Mouse (Mus musculus) thymus, postnatal 0 days (tissue): ENCODE data around the gene Nop2. TPM values are rescaled to one million over a fixed set of nuclear protein-coding genes. Genes with fewer than 3 reads are reported as not detected.

Experiments used
- DNase-seq: peaks from one replicate; pipeline ENCODE4 v3.0.0-alpha.2; 2015; ENCODE audit warnings: low spot score
- polyA plus RNA-seq: library from polyadenylated mRNA; unstranded; fragments of >200 nt; fragmentation: Nextera tagmentation; extraction: Ambion mirVana; gene quantifications from 2 replicates; pipeline ENCODE4 v1.2.1, GENCODE M21; 2015

Nop2 gene
- polyA plus RNA-seq, 1 experiment from 2014 or later, result 53.9 TPM

DNA sequence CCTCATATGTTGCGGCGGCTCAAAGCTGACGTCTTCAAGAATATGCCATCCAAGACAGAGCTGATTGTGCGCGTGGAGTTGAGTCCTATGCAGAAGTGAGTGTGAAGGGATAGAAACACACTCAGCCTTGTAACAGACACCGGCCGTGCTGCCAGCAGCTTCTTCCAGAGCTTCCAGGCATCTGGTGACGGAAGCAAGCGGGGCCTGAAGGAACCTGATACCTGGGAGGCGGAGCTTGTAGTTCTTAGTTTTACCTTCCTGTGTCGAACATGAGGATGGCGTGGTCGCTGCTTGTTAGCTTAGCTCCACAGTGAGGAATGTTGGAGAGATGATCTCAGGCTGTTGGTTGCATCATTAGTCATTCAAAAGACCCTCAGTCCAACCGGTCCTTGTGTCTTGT, 22.3 kb upstream of the Nop2 start:
- no peak for DNase-seq

DNA sequence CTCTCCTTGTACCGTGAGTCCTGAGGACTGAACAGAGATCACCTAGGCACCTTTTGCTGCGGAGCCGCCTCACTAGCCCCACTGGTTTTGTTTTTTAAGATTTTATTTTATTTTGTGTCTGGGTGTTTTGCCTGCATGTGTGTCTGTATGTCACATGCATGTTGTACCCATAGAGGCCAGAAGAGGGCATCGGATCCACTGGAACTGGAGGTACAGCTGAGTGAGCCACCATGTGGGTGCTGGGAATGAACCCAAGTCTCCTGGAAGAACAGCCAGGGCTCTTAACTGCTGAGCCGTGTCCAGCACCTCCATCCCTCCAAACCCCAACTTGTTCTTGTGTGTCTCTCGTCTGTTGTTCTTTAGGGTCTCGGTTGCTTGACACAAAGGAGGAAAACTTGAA, 20.8 kb upstream of the Nop2 start:
- peak; percentile 41 for DNase-seq

DNA sequence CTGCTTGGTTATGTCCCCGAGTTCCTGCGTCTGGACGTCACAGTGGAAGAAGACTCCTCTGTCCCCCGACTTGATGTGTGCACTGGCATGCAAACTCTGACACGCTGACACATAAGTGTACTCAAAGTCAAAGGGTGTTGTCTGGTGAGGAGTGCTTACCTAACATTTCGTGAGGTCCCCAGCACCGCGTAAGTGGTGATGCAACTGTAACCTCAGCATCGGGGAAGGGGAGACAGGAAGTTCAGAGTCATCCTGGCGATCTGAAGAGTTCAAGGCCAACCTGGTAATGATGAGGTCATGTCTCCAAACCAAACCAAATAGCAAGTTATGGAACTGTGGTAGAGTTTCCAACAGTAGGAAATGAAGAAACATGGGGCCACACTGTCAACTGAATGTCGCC, 19.2 kb upstream of the Nop2 start:
- no peak for DNase-seq

GRCm38 (mm10) chr6:125119387-125119786, 12.3 kb upstream of the Nop2 start:
- DNase-seq, result no peak

DNA sequence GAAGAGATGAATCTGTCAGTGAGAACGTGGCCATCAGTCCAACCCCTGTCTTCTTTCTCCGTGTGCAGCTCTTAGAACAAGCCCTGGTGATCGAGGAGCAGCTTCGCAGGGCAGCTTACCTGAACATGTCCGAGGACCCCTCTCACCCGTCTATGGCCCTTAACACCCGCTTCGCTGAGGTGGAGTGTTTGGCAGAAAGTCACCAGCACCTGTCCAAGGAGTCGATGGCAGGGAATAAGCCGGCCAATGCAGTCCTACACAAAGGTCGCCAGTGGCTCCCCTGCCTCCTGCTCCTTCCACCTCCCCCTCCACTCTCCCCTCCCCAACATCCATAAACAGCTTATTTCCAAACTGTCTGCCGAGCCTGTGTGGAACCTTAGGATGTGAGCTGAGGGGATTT, 3.0 kb upstream of the Nop2 start:
- DNase-seq, result no peak

DNA sequence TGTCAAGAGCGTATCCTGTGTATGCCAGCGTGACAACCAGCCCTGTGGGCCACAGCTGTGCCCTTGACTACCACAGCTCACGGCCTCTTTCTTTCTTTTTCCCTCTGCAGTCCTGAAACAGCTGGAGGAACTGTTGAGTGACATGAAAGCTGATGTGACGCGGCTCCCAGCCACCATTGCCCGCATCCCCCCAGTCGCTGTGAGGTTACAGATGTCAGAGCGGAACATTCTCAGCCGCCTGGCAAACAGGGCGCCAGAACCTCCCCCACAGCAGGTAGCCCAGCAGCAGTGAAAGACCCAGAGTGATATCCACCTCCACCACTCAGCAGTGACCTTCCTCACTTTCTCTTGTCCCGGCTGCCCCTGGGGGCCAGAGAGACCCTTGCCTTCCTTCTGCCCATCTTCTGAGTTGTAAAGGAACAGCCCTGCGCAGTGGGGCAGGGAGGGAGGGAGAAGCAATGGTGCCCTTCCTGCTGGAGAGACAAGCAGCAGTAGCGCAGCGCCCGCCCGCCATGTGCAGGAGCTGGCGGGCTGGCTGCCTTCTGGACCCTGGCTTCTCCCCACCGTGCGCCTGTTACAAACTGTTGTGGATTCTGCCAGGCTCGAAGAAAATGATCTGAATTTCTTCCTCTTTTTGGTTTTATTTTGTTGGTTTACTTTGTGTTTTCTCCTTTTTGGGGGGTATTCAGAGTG, 1.9 kb upstream of the Nop2 start:
- DNase-seq, result peak; percentile 45

GRCm38 (mm10) chr6:125132470-125132869, 761 bp downstream of the Nop2 start:
- DNase-seq, result no peak

DNA sequence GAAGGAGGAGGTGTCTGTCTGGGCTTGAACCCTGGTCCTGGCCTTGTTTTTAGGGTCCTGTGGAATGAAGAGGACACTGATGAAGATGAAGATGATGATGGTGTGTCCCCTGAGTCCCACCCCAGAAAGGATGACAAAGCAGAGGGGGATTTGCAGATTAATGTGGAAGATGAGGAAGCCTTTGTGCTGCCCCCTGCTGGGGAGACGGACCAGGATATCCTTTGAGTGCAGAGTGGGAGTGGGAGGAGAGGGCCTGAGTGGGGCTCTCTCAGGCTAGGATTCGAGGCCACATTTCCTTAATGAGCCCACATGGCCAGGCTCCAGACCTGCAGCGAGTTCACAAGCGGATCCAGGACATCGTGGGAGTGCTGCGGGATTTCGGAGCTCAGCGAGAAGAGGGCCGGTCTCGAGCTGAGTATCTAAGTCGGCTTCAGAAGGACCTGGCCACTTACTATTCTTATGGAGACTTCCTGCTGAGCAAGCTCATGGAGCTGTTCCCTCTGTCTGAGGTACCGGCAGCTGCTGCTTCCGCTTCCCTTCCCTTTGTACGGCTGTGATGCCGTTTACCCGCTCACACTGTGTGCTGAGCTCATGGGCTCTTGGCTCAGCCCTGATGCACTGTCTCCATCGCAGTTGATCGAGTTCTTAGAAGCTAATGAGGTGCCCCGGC, 5.4 kb downstream of the Nop2 start:
- DNase-seq, result peak; percentile 58

GRCm38 (mm10) chr6:125139747-125140146, 8.0 kb downstream of the Nop2 start:
- DNase-seq, result no peak

DNA sequence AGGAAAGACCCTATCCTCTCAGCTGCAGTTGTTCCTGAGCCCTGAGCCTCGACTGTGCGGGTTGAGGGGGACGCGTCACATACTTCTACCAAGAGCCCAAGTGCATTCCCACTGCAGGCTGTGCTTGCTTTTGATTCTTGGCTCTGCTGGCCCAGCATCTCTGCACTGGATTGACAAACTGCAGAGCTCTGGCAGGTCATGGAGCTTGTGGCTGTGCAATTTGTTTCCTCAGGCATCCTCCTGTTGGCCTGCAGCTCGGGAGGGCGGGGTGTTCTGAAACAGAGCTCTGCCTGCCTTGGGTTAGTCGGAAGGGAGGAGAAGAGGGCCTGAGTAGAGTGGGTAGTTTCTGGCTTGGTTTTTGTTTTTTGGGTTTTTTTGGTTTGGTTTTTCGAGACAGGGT, 10.7 kb downstream of the Nop2 start:
- no peak for DNase-seq

GRCm38 (mm10) chr6:125143128-125143527, 11.4 kb downstream of the Nop2 start:
- DNase-seq, result no peak

- no peak for DNase-seq
Observed at GRCm38 (mm10) chr6:125143904-125144303, 12.2 kb downstream of the Nop2 start.

- DNase-seq, result peak; percentile 87
Observed at GRCm38 (mm10) chr6:125145001-125145400, 13.3 kb downstream of the Nop2 start, which contains the start of gene Iffo1. Gene Iffo1, plus strand, starts transcription at chr6:125145241.

- DNase-seq, result no peak
Observed at GRCm38 (mm10) chr6:125145479-125145951, 13.8 kb downstream of the Nop2 start.

DNA sequence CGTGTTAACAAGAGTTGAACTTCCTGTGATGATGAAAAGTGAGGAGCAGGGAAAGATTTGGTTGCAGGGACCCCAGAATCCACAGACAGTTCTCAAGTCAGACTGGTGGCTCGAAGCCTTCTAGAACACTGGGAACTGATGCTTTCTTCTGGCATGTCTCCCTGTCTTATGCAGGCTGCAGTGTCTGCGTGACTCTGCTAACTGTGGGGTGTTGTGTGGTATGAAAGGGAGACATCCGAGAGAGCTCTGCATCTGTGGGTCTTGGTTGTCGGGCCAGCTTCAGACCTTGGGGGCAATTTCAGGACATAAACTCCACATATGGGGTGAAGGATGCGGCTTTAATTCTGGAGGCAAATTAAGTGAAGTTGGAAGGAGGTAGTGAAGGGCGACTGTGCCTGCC, 14.4 kb downstream of the Nop2 start:
- no peak for DNase-seq

- DNase-seq, result no peak
Observed at GRCm38 (mm10) chr6:125146797-125147196, 15.1 kb downstream of the Nop2 start.

GRCm38 (mm10) chr6:125147329-125147728, 15.6 kb downstream of the Nop2 start:
- no peak for DNase-seq

DNA sequence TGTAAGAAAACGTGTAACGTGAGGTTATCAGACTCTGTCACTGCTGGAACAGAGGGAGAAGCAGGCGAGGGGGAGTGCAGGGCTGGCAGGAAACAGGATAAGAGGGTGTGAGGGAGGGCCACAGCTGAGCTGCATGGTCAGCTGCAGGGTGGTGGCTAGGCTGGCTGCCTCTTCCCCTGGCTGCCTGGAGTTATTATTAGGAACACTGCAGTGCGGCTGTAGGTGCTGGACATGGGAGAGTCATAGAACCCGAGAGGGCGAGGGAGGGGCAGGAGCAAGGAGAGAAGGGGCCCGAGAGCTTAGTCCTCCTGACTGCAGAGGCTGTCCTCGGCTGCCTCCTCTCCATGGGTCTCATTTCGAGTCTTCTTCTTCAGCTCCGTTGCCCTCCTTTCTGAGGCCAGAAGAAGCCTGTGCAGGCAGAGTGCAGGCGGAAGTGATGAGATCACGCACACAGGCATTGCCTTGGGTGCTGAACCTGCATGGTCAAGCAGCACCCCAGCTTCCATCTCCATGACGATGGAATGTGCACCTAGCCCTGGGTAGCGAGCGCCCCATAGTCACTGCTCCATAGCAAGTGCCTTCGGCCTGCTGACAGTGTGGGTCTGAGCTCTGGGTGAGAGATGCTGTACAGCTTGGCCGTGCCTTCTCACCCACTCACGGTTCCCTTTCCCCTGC, 16.7 kb downstream of the Nop2 start:
- no peak for DNase-seq

GRCm38 (mm10) chr6:125148926-125149568, 17.3 kb downstream of the Nop2 start:
- DNase-seq, result no peak

GRCm38 (mm10) chr6:125149569-125149950, 17.9 kb downstream of the Nop2 start:
- no peak for DNase-seq

- no peak for DNase-seq
Observed at GRCm38 (mm10) chr6:125152212-125153017, 20.7 kb downstream of the Nop2 start.
